Mouse (Mus musculus) intestine, embryonic 14.5 days (tissue): Measurements from ENCODE around the gene Xxylt1. TPM values are rescaled to one million over a fixed set of nuclear protein-coding genes. Genes with fewer than 3 reads are reported as not detected.

Experiments used
- ATAC-seq: fragments of 200-750 bp; cut with Nextera tagmentation; replicated peaks from 2 replicates; pipeline ENCODE4 v1.8.0; 2017; ENCODE audit warnings: low read depth, moderate number of reproducible peaks, moderate TSS enrichment, moderate library complexity; ENCODE audit not compliant: low FRiP score, low TSS enrichment
- DNase-seq: peaks from one replicate; pipeline ENCODE4 v3.0.0-alpha.2; 2018; ENCODE audit warnings: low spot score
- H3K27ac ChIP-seq: fragments of 300-500 bp; sonication (generic); 2 replicates; pipeline ENCODE4 v1.5.1; 2014; ENCODE audit warnings: low read depth, mild to moderate bottlenecking, control low read depth
- H3K27me3 ChIP-seq: fragments of 300-500 bp; sonication (generic); replicated peaks from 2 replicates; pipeline ENCODE4 v1.6.1; 2014; ENCODE audit warnings: low read length, control low read depth; ENCODE audit not compliant: control insufficient read depth, insufficient read depth
- H3K36me3 ChIP-seq: fragments of 300-500 bp; sonication (generic); 2 replicates; pipeline ENCODE4 v1.6.1; 2014; ENCODE audit warnings: low read length, control low read depth; ENCODE audit not compliant: control insufficient read depth, insufficient read depth
- H3K4me1 ChIP-seq: fragments of 300-500 bp; sonication (generic); replicated peaks from 2 replicates; pipeline ENCODE4 v1.6.1; 2014; ENCODE audit warnings: low read length, control low read depth, mixed read lengths; ENCODE audit not compliant: control insufficient read depth, insufficient read depth
- H3K4me2 ChIP-seq: fragments of 300-500 bp; sonication (generic); 2 replicates; pipeline ENCODE4 v1.6.1; 2014; ENCODE audit warnings: low read length
- H3K4me3 ChIP-seq: fragments of 300-500 bp; sonication (generic); 2 replicates; pipeline ENCODE4 v1.5.1; 2014; ENCODE audit warnings: low read depth, low read length, control low read depth, mixed read lengths
- H3K9ac ChIP-seq: fragments of 300-500 bp; sonication (generic); 2 replicates; pipeline ENCODE4 v1.6.1; 2014; ENCODE audit warnings: mild to moderate bottlenecking, low read length
- H3K9me3 ChIP-seq: fragments of 300-500 bp; sonication (generic); 2 replicates; pipeline ENCODE4 v1.6.1; 2016; ENCODE audit warnings: low read length, control low read depth; ENCODE audit not compliant: control insufficient read depth
- WGBS: fragments of 180-500 bp; shearing (Covaris S2); extraction: QIAGEN DNeasy Blood & Tissue Kit; methylation state at CpG from one replicate; pipeline ENCODE4 v1.1.7; 2014; 5-methylcytosine and 5-hydroxymethylcytosine counted together
- polyA plus RNA-seq: library from polyadenylated mRNA; unstranded; fragments of >200 nt; fragmentation: Nextera tagmentation; extraction: Ambion mirVana; gene quantifications from 2 replicates; pipeline ENCODE4 v1.2.1, GENCODE M21; 2014

The Xxylt1 gene
- polyA plus RNA-seq, 1 experiment from 2014 or later, result 20.4 TPM

DNA sequence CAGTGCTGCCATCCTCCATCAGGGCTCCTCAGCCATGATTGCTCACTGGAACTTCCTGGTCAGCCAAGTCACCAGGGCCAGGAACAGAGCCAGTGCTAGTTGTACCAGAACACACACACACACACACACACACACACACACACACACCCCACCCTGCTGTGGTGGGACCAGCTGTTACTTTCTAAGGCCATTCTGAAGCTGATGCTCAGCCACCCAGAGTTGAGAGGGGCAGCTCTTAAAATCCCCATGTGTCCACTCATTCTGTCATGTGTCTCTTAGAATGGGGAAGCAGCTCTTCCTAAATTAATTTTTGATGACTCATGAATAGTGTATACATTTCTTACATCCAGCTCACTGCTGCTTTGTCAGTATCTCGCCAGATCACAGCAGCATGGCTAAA lies 158.7 kb downstream of the Xxylt1 start:
- 50% methylated on average over 1 of the region's 1 CpGs for WGBS

DNA sequence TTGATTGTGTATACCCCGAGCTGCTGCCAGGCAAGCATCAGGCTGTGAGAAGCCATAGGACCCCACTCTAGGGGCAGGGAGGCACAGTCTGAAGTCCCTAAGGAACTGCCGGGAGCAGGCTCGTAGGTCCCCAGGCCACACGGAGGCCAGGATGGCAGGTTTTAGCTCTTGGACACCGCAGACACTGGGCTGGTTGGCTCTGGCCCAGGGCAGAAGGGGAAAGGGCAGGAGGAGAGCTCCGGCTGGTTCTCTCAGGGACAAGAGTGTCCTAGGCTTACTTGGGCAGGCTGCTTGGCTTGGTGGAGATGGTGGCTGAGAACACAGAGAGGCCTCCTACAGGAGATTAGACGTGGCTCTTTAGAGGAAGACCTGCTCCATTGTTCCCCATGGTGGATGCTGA lies 162.4 kb downstream of the Xxylt1 start:
- Histone ChIP-seq H3K4me1 (no peaks in the 10 kb centered on the region), H3K9ac (no peak overlapping the region), H3K9me3 (peaks cover 10% of the 10 kb centered on the region), H3K27ac (no peak overlapping the region), H3K27me3 (no peaks in the 10 kb centered on the region), H3K4me2 (no peak overlapping the region), H3K36me3 (no peaks in the 10 kb centered on the region), H3K4me3 (no peak overlapping the region)
- WGBS, result 91% methylated on average over 7 of the region's 7 CpGs
- ATAC-seq (no peak), DNase-seq (no peak)

More for the DNA sequence above, 158.7 kb downstream of the Xxylt1 start:
- Histone ChIP-seq H3K4me3 (no peak overlapping the region), H3K4me2 (no peak overlapping the region), H3K9ac (no peak overlapping the region), H3K27ac (no peak overlapping the region), H3K27me3 (no peaks in the 10 kb centered on the region), H3K36me3 (no peaks in the 10 kb centered on the region), H3K9me3 (peaks cover 10% of the 10 kb centered on the region), H3K4me1 (no peaks in the 10 kb centered on the region)
- ATAC-seq (no peak), DNase-seq (no peak)

DNA sequence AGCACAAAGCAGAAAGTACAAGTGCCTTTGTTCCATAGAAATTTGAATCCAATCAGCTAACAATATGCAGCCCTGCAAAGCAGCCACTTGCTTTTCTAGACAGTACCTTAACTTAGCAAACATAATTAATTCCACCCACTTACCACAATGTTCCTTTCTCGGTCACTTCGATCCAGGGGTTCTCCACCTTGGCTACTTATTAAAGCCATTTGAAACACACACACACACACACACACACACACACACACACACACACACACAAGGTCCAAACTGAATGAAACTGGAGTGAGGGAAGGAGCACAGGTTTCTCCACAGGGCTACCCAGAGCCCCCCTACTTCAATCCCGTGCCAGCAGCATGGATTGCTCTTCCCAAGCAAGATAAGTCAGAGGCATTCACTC lies 164.3 kb downstream of the Xxylt1 start:
- Histone ChIP-seq H3K9me3 (peaks cover 10% of the 10 kb centered on the region), H3K27ac (no peak overlapping the region), H3K4me1 (no peaks in the 10 kb centered on the region), H3K4me3 (no peak overlapping the region), H3K4me2 (no peak overlapping the region), H3K9ac (no peak overlapping the region), H3K36me3 (no peaks in the 10 kb centered on the region), H3K27me3 (no peaks in the 10 kb centered on the region)
- 85% methylated on average over 3 of the region's 3 CpGs for WGBS
- no peak for ATAC-seq
- DNase-seq, result no peak

DNA sequence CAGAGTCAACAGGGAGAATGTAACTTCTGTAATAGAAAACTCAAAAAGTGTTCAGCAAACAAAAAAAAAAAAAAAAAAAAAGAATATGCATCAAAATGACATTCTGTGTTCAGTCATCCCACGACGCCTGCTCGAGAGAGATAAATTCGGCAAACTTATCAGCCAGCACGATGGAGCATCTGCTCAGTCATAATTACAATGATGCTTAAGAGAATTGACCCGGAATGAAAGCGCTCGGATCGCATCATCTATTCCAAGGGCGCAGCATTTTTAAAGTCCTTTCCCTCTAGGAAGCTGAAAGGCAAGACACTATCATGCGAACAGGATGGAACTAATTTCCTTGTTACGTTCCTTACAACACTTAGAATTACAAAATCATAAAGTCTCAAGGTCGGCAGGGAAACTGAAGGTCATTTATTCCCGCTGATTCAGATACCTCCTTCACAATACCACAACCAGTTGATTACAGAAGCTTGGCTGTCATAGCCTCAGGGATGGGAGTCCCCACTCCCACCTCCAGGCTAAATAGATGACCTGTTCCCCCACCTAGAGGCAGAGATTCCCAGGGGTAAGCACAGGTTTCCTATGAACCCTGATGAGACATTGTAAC lies 165.5 kb downstream of the Xxylt1 start:
- ATAC-seq (no peak), DNase-seq (no peak)
- Histone ChIP-seq H3K4me2 (no peak overlapping the region), H3K27me3 (no peaks in the 10 kb centered on the region), H3K36me3 (no peaks in the 10 kb centered on the region), H3K4me3 (no peak overlapping the region), H3K27ac (no peak overlapping the region), H3K9ac (no peak overlapping the region), H3K9me3 (peaks cover 10% of the 10 kb centered on the region), H3K4me1 (no peaks in the 10 kb centered on the region)
- 93% methylated on average over 14 of the region's 14 CpGs for WGBS

Other genes starting within 250 kb of the Xxylt1 start
- gene Acap2, start 119.8 kb upstream of the Xxylt1 start, polyA plus RNA-seq, result 24.6 and 27.3 TPM in 2 replicates
- gene Ppp1r2, start 193.8 kb upstream of the Xxylt1 start, polyA plus RNA-seq, result 85.2 and 85.9 TPM in 2 replicates
- gene Apod, start 233.4 kb upstream of the Xxylt1 start, polyA plus RNA-seq, result 0.49 and 0.67 TPM in 2 replicates